Mouse (Mus musculus) gastrocnemius, postnatal 25 days (tissue): Measurements from ENCODE around the gene Zcchc14. TPM values are rescaled to one million over a fixed set of nuclear protein-coding genes. Genes with fewer than 3 reads are reported as not detected.

ENCODE experiments used
- DNase-seq: peaks from one replicate; pipeline ENCODE4 v3.0.0; 2022
- total RNA-seq, 2 experiments: library from RNA; stranded (reverse); gene quantifications; 1 replicate in 1 of 2; 2 replicates in 1 of 2; pipeline ENCODE4 v1.2.3; 2021

Gene Zcchc14
- total RNA-seq, 2 experiments from 2014 or later, result 16.3 to 17.0 TPM

DNA sequence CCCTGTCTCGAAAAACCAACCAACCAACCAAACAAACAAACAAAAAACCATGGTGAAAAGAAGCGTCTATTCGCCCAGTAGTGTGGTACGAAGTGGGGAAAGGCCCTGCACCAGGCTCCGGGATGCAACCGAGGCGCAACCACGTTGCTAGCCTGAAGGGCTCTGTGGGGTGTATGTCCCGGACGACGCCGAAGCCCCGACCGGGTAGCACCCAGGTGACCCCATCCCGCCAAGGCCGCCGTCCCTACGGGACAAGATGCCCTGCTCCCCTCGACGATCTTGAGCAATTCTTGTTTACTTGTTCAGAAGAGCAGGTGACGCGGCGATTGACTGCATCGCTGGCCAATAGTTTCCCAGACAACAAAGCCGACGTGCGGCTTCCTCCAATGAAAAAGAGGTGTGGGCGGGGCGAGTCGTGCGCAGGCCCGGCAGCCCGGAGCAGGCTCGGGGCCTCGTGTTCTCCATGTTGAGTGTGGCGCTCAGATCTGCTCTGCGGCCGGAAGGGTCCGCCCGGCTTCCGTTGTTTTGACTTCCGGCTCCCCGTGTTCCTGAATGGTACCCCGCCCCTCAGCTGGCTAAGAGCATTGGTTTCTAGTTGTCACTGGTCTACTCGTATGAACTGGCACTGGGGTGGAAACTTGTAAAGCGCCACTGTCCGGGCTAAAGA, 67.4 kb downstream of the Zcchc14 start:
- peak; percentile 99 for DNase-seq

DNA sequence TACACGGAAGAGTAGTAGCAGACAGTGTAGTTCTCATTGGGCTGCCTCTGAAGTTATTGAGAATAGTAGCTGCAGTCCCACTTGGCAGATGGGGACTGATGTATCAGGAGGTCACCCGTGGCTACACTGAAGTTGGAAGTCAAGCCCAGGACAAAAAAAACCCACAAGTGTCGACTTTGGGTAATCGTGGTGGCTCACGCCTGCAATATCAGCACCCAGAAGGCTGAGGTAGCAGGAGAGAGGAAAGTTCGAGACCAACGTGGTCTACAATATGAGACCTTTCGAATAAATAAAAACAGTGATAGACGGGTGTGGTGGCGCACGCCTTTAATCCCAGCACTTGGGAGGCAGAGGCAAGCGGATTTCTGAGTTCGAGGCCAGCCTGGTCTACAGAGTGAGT, 68.0 kb downstream of the Zcchc14 start:
- DNase-seq, result no peak

GRCm38 (mm10) chr8:121583653-121584052, 69.0 kb downstream of the Zcchc14 start:
- peak; percentile 59 for DNase-seq

DNA sequence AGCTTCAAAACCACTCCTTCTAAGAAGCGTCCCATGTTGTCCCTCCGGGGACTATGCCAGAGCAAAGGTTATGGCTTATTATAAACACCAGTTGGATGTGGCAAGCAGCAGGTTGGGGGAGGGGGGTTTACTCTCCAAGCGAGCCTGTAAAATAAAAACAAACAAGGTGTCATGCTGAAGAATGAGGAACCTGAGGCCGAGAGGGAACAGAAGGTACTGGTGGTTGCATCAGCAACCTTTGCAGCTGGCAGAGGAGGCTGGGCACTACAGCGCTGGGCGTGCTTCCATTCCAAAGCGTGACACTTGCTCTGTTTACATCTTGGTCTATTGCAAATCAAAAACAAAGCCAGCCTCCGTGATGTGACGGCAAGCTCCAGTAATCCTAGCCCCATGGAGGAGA, 72.2 kb downstream of the Zcchc14 start:
- peak; percentile 62 for DNase-seq

DNA sequence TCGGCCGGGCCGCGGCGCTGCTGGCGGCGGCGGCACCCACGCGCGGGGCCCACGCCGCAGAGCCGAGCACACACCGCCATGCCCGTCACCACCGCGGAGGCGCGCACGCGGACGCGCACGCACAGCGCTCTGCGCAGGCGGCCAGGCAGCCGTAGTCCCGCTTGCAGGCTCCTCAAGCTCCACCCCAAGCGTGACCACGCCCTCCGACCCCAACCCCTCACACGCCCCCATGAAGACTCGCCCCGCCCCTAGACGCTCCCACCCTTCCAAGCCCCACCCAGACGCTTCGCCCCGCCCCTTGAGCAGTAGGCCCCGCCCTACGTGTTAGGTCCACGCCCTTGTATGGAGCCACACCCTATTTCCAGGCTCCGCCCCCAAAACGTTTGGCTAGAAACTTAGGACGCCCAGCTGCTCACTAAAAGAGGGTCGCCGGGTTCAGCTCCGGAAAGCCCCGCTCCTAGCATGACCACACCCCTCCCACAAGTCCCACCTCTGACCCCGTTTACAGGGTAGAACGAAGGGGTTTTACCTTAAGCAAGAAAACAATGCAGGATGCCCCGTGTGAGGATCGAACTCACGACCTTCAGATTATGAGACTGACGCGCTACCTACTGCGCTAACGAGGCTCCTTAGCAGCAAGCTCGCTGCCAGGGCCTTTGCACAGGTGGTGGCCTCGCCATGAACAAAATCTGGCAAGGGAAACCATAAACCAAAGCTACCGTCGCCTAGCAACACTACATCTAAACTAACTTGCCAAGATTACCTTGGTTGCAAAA, 73.8 kb downstream of the Zcchc14 start, which contains the start of gene Fbxo31:
TSS of gene Fbxo31 (minus strand) at position 131 of the 776 bp plus-strand sequence.
- DNase-seq, result peak; percentile 95

DNA sequence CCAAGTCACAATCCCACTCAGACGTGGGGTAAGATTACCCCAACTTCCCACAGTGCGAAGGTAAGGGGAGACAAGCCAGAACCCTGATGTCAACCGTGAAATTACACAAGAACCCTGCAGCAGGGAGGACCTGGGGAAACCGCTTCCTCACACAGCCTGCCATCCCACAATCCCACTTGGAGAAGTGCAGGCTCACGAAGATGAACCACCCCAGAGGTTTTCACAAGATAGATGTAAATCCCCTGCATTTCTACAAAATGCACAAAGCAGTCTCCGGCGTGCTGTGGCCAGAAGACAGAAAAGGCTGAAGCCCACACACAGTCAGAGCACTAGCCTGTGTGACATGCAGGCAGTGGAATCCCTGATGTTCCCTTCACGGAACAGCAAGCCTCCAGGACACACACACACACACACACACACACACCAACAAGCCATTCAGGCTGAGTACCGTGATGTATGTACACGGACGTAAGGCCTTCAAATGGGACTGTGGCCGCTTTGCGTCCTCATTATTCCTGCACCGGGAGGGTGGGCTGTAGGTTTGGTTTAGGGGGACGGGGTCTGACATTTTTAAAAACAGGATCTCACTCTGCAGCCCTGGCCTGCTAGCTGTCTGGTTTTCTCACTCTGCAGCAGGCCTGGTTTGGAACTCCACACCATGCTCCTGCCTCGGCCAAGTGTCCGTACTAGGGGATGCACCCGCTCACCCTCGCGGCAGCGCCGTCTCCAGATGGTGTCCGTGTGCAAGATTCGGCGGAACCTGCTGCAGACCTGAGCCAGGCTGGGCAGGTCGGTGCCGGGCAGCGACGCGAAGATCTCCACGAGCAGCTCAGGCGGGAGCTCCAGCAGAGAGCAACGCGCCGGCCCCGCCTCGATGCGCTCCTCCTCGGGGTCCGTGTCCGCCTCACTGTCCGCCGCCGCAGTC, 74.7 kb downstream of the Zcchc14 start:
- no peak for DNase-seq

DNA sequence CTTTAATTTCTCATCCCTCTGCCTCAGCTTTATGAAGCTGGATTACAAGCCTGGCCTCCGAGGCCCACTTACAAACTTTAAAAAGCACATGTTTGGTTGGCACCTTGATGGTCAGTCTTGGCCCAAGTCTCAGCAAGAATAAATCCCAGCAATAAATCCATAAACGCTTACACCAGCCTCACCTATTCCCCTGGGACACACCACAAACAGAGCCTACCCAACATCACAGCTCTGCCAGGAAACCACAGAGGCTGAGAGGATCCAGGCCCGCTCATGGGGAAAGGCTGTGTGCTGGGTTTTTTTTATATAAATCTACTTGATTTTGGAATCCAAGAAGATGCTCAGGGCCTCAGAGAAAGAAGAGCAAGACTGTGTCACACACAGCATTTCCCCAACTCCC, 77.0 kb downstream of the Zcchc14 start:
- DNase-seq, result no peak

DNA sequence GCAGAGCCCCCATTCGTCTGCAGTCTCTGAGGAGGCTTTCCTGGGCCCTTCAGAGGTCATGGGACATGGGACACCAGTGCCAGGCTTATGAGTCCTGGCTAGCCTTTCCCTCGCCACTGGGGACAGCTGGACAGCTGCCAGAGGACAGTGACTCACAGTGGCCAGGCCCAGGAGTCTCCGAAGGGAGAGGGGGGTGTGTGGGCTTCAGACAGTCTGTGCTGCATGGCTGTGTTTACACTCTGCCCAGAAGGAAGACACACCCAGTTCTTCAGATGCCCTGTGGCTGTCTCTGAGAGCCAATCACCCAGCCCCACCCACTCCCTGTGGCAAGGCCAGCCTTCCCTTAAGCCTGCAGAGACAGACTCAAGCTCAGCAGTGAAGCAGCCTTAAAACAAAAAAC, 79.4 kb downstream of the Zcchc14 start:
- DNase-seq, result peak; percentile 85

DNA sequence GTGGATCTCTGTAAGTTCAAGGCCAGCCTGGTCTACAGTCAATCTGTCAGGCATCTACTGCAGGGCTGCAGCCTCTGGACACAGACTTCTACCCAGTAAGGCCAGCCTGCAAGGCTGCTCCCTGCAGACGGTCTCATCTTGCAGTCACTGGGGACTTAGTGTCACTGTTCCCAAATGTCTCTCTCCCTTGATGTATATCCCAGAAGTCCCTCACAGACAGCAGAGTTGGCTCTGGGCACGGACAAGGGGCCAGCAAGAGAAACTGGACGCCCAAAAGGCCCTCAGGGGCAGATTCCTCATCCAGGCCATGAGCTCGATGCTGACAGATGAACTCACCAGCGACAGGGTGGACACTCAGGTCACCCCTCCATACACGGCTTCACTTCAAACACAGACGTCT, 80.6 kb downstream of the Zcchc14 start:
- peak; percentile 76 for DNase-seq

GRCm38 (mm10) chr8:121570801-121571200, 81.9 kb downstream of the Zcchc14 start:
- no peak for DNase-seq

- peak; percentile 64 for DNase-seq
Measured at GRCm38 (mm10) chr8:121570335-121570734, 82.4 kb downstream of the Zcchc14 start.

DNA sequence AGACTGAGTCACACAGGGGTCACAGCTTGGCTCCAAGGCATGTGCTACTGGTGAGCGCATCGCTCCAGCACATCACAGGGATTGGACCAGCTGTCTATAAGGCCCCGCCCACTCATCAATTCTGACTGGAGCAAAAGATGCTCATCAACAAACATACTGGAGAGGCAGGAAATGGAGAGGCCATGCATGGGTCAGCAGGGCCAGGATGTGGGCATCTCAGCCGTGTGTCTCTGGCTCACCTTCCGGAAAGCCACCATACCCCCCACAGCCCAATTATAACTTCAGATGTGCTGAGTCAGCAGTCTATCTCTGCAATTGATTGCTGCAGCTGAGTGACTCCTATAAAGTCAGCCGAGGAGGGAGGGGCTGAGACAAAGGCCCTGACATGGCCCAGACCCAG, 84.4 kb downstream of the Zcchc14 start:
- DNase-seq, result no peak

GRCm38 (mm10) chr8:121563701-121564100, 89.0 kb downstream of the Zcchc14 start:
- DNase-seq, result no peak

DNA sequence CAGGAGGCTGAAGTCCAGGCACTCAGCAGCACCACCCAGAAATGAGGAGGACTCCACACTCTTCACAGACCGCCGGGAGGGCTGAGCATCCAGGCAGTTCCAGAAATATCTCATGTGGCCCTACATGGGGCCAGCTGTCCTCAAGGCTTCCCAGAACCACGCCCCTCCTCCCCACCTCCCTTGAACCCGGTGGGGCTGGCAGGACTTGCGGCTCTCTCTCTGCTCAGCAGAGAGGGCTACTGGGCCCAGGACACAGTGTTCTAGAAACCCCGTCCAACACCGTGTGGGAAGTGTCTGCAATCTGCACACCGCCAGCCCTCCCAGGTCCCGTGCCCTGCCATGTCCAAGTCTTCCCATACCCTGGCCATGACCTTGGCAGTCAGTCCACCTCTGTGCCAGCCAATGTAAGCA, 89.8 kb downstream of the Zcchc14 start:
- peak; percentile 95 for DNase-seq

DNA sequence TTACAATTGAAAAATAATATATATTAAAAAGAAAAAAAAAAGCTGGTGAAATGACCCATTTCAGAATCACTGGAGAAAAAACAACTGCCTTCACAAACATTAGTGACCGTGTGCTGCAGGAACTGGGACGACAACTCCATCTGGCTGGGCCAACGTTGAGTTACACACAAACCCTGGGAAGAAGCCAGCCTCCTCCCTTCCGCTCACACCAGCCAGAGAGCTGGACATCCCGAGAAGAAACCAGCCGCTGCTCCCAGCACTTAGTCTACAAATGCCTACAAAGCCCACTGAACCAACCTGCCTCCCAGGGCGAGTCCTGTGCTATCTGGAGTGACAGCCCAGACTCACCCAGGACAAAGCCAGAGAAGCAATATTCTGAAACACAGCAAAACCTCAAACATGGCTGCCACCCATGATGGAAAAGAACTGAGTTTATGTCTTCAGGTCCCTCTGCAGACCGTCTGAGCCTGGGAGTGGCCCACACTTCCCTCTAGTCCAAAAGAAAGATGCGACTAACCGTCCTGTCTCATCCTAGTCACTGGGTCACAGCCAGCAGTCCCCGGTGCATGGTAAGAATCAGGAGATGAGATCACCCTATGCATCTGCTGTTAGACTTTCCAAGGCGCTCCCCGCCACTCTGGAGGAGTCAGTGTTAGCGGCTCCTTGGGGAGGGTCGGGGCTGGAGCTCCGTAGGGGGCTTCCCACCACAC, 90.9 kb downstream of the Zcchc14 start:
- peak; percentile 67 for DNase-seq

DNA sequence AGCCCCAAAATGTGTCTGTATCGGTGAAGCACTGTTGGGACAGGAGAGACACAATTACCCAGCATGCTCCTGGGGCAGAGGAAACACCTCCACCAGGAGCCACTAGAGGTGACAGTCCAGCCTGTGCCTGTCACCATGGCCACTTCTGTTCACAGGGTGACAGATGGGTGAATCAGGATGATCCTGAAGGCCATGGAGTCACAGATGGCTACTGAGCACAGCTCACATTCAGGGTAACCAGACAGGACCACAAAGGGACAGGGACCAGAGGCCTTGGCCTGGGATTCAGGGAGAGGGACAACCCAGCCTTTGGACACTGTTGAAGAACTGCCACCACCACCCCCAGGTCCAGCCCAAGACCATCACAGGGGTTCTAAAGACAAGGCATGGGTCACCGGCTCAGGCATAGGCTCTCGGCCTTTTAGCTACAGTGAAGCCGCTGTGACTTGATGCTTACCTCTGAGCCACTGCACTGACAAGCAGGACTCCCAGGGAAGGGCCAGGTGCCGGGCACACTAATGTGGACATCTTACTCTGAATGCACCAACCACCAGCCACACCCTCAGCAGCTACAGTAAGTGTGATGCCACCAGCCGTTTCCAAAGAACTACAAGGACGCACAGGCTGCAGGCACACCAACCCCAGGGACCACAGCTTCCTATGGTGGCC, 92.1 kb downstream of the Zcchc14 start:
- DNase-seq, result no peak

DNA sequence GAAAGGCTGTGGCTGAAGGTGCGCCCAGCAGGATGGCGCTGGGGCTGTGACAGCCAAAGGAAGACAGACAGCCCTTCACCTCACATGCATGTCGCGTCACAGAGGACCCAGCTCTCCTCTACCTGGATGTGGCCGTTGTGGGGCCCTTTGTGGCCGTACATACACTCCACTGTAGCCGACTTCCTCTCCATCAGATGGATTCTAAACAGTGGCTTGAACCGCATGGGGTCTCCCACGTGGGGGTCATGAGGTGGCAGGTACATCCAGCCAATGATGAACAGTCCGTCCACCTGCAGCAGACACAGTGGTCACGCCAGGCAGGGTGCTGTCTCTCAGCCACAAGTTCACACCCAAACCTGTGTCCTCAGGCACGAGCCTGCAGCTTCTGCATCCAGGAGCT, 92.9 kb downstream of the Zcchc14 start:
- no peak for DNase-seq

GRCm38 (mm10) chr8:121558538-121558937, 94.2 kb downstream of the Zcchc14 start:
- DNase-seq, result no peak

- no peak for DNase-seq
Measured at GRCm38 (mm10) chr8:121557746-121558145, 95.0 kb downstream of the Zcchc14 start.

GRCm38 (mm10) chr8:121553831-121554475, 98.7 kb downstream of the Zcchc14 start:
- DNase-seq, result peak; percentile 48

- DNase-seq, result no peak
Measured at GRCm38 (mm10) chr8:121552506-121552905, 100.2 kb downstream of the Zcchc14 start.
